Mouse (Mus musculus): ENCODE measurements around the gene Arsj.

Arsj gene

GRCm38 (mm10) chr3:126402836-126403235, 39.4 kb downstream of the Arsj start:
- WGBS, result 25% methylated on average over 3 of the region's 3 CpGs

GRCm38 (mm10) chr3:126404199-126404598, 40.7 kb downstream of the Arsj start:
- 86% methylated on average over 2 of the region's 2 CpGs for WGBS

- WGBS, result 88% methylated on average over 3 of the region's 3 CpGs
These were observed 67.1 kb downstream of the Arsj start for GRCm38 (mm10) chr3:126430524-126431064.

DNA sequence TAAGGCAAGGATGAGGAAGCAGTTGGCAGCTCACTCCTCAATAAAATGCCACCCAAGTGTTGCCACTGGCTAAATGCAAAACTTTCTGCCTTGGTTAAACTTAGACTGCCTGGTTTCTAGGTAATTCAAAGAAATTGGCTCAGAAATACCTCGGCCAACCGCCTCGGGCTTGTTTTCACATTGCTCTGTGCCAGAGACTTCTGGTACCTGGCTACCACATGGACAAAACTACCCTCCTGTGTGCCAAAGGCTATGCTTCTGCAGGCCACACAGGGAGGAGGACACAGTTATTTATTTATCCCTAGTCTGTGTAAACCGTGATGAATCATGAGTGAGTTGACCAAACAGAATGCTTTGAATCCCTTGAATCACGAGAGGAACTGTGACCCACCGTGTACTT, 75.8 kb downstream of the Arsj start:
- 60% methylated on average over 6 of the region's 6 CpGs for WGBS

DNA sequence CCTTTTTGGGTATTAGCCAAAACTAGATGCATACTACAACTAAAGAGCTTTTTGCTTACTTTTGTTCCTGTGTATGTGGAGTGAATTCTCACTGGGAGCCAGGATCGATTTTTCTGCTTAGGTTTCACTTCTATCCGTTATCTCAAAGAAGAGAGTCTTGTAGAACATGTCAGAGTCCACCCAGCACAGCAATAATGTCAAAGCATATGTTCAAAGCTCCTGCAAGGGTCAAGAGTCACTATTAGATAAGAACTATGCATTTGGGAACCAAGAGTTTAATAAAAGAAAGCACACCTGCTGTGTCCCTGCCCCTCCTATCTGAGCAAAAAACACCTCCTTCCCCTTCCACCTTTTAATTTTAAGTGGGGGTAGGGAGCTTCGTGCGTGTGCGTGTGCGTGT, 85.6 kb downstream of the Arsj start:
- WGBS, result 67% methylated on average over 6 of the region's 6 CpGs

DNA sequence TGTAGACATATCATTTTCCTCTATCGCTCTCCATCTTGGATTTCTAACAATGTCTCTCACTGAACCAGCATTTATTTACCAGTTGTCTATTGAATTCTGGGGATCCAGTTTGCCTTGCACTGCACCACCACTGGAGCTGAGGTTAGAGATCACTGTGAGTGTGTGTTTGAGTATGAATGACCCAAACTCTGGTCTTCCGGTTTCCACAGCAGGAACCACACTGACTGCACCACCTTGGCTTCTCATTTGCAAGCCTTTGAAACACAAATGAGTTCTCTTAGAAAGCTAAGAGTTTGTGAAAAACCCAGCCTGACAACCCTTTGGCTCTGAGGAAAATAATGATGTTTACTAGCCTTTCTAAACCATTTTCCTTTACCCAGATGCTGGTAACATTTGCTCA, 86.0 kb downstream of the Arsj start:
- WGBS, result 59% methylated on average over 2 of the region's 2 CpGs

GRCm38 (mm10) chr3:126455787-126456482, 92.5 kb downstream of the Arsj start:
- WGBS, result 63% methylated on average over 7 of the region's 7 CpGs

DNA sequence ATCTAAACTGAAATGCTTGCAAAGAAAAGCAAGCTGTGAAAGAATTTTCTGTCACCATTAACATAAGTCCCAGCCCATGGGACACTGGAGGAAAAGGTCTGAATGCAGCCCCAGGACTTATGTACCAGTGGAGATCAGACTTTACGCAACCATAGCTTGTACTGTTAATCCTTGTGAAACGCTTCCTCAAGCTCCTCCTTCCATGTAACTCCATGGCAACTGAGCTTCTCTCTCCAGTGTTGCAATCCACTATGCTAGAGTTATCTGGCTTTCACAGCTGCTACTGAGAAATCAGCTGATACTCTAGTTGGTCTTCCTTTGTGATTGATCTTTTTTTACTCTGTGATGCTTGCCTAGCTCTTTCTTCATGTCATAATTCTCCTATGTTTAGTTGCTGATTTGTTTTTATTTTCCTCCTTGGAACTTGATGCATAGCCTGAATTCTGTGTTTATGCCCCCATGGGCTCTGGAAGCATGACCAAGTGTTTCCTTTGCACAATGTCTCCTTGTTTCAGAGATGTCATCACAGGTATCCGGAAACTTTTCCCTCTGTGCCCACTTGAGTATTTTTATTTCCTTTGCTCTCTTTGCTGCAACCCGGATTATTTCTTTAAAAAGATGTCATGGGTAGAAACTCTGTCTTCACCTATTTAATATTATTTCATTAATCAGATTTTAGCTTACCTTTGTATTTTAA, 99.8 kb downstream of the Arsj start:
- WGBS, result 70% methylated on average over 4 of the region's 4 CpGs

DNA sequence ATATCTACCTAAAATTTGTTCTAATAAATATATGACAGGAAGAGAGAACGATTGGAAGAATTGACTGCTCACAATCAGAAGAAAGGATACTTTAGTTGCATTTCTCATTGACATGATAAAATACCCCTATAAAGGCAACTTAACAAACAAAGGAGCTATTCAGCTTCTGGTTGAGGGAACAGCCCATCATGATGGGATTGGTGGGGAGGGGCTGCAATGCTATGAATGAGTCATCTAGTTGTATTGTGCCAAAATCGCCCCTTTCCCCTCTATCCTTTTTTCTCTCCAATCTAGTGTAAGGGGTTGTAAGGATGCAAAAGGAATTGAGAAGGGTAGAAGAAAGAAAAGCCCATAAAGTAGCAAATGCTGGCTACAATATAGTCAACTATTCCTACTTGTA, 100.8 kb downstream of the Arsj start:
- 52% methylated on average over 2 of the region's 2 CpGs for WGBS
